Mouse (Mus musculus) neutrophil, adult 83 days (primary cell): ENCODE results near the gene Itpkc. TPM values are rescaled to one million over a fixed set of nuclear protein-coding genes. Genes with fewer than 3 reads are reported as not detected.

Source experiments
- total RNA-seq, 2 experiments: library from RNA; stranded (reverse); gene quantifications; one replicate each; pipeline ENCODE4 v1.2.4; 2023

Gene Itpkc
- 1 to 10 TPM; 8.4 to 8.9 TPM for total RNA-seq

DNA sequence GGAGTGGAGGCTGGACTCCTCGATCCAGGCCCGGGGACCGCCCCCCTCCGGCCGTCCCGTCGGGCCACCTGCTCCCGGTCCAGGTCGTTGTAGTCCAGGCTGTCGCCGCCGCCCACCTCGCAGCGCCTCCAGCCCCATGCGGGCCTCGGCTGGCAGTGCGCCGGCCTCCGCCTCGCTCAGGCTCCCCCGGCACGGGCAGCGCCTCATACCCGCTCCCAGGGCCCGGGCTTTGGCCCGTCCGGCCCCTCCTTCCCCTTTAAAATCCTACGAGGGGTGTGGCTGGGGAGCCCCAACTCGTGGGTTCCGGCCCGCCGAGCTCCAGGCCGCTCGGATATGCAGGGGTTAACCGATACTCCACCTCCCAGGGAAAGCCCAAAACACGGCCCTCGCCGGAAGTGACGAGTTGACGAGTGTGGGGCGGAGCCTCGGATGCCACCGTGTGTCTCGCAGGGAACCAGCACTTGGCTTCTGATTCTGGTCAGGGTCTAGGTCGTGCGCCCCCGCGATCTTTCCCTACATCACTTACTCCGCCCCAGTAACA, at the start of gene Itpkc:
Itpkc (minus strand) TSS at position 381 of the 541 bp plus-strand sequence.

GRCm38 (mm10) chr7:27258205-27258899, 29.9 kb upstream of the Itpkc start, which contains the start of gene Numbl:
Gene Numbl, plus strand, starts transcription at chr7:27258433.

DNA sequence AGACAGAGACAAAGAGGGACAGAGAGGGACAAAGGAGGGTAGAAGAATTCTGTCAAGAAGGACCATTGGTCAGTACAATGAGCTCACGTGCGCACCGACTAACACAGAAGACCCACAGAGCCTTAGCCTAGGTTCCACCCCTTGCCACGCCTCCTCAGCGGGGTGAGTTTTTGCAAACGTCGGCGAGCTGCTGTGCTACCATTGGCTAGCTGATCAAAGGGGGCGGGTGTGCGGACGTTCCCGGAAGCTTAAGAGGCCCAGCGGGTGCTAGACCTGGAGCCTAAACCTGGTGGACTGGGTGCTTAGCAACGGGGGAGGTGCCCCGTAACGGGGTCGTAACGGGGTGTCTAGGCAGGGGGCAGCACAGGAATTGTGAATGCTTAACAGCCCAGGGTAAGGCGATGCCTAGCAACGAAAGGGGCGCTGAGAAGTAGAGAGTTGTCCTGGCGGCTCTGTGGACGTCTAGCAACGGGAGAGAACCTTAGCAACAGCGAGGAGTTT, 4.4 kb upstream of the Itpkc start, which contains the start of gene Coq8b:
Coq8b (plus strand) TSS at position 243 of the 501 bp plus-strand sequence.

DNA sequence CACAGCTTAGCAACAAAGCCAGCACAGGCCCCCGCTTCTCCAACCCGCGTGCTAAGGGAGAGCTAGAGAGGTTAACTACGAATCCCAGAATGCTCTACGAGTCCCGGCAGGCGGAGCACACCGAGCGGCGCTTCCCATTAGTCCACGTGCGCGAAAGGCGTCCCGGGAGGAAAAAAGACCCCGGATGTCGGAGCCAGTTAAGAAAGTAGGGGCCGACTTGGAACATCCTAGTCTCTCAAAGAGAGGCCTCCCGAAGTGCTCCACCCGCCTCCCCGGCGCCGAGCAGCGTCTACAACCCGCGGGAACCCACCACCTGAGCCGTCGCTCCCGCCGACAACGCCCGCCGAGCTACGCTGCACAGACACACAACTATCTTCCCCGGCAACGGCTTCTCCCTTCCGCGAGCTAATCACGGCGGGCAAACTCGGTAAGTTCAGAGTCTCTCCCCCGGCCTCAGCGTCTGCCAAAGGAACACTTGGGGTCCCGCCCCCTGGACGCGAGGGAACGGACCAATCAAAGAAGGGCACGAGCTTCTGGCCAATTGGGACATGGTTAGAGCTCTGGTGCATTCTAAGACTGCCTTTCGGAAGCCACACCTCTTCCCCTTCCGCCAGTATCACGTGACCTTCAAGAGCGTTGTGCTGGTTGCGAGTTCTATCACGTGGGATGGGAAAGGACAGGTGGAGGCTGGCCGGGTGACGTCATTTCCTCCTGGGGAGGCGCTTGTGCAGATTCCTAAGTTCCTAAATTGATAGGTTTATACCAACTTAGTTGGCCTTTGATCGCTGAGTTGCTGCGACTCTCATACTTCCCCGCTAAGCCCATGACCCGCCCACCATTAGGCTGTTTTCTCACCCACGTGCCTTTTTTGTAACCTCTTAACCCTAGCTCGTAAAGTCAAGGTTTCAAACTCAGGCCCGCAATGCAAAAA, 32.5 kb downstream of the Itpkc start, which contains the start of the genes BC024978 and Snrpa:
BC024978 (plus strand) TSS at position 101 of the 931 bp plus-strand sequence.
Snrpa (minus strand) TSS at position 591 of the 931 bp plus-strand sequence.

DNA sequence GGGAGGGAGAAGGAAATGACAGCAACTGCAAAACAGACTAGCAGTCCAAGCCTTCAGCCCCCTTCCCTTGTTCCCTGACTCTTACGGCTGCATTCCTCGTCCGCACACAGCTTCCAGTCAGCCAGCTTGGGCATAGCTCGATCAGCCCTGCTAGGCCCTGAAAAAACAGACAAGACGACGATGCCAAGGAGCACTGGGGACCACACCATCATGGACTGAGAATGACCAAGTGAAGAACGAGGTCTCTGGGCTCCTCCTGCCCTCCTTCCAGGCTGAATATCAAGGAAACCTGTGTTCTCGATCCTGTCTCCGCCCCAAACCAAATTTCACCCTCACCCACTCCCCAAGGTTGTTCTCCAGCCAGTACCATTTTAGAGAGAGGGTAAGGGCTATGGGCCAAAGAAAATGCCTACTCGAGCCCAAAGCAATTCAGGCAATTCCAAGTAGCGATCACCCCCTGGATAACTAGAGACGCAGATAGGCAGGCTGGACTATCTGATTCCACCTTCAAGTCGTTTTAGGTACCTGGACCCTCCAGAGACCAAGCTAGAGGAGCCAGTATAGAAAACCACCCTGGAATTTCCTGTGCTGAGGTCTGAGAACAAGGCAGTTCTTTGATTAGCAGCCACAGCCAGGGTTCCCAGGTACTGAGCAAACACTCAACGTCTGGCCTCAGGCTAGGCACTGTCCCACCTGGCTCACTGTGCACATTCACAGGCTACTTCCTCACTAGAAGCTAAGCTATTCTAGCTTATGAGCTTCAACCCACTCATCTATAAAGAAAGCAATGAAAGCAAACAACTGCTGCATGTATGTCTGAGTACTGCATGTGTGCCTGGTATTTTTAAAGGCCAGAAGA, 47.4 kb downstream of the Itpkc start, which contains the start of the genes Gm21983 and Mia:
Gm21983 (minus strand) TSS at position 250 of the 859 bp plus-strand sequence.
Mia (minus strand) TSS at position 321 of the 859 bp plus-strand sequence.

DNA sequence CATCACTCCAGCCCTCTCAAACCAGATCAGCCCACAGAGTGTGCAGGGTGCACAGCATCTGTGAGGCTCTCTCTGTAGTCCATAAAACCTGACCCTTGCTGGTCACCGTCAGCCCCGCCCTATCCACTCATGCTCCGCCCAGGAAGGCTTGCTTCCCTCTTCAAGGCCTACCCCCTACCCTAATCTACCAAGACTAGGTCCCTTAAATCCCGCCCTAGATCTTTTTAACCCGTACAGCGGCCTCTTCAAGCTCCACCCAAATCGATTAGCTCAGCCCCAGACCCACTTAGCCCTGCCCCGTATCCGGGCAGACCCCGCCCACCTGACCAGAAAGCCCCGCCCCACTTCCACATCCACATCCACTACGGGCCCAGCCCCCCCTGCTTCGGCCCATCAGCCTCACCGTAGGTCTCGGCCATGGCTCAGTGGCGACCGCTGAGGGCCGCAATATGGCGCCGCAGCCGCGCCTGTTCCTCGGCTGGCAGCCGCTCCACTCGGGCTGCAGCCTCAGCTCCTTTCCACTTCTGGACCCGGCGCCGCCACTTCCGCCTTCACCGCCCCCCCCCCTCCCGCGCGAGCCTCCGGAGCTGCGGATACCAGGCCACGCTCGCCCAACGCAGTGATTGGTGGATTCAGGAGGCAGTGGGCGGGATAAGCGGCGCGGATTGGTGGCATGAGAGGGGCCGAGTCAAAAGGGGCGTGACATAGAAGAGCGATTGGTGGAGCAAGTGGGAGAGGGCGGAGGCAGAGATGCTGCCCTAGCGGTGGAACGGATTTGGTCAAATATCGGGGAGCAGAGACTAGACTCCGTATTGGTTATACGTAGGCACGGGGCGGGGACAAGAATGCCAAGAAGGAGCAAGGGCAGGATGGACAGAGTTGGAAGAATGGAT, 49.9 kb downstream of the Itpkc start, which contains the start of gene Rab4b:
Rab4b (minus strand) TSS at position 573 of the 893 bp plus-strand sequence.

GRCm38 (mm10) chr7:27166614-27167474, 61.6 kb downstream of the Itpkc start, which contains the start of gene Egln2:
Gene Egln2, minus strand, starts transcription at chr7:27166802.

Other genes starting within 250 kb of the Itpkc start
- not detected for gene Cyp2a12, start 199.6 kb downstream of the Itpkc start, total RNA-seq
- not detected for gene Cyp2f2, start 108.8 kb downstream of the Itpkc start, total RNA-seq
- gene Cyp2t4, start 74.9 kb downstream of the Itpkc start, total RNA-seq: not detected
- gene Egln2, start 61.9 kb downstream of the Itpkc start, total RNA-seq: 10 to 100 TPM; 37.6 to 41.4 TPM
- gene Rab4b, start 49.8 kb downstream of the Itpkc start, total RNA-seq: 10 to 100 TPM; 84.6 to 99.7 TPM
- gene Gm21983, start 47.6 kb downstream of the Itpkc start, total RNA-seq: not detected
- not detected for gene Mia, start 47.5 kb downstream of the Itpkc start, total RNA-seq
- 1 to 10 TPM; 3.6 to 3.9 TPM for gene BC024978, start 32.9 kb downstream of the Itpkc start, total RNA-seq
- 10 to 100 TPM; 50.6 to 55.7 TPM for gene Snrpa, start 32.4 kb downstream of the Itpkc start, total RNA-seq
- gene Coq8b, start 4.4 kb upstream of the Itpkc start, total RNA-seq: 10 to 100 TPM; 17.5 to 19.2 TPM
- gene Numbl, start 29.8 kb upstream of the Itpkc start, total RNA-seq: 1 to 10 TPM; 3.7 to 3.9 TPM
- gene Ltbp4, start 109.0 kb upstream of the Itpkc start, total RNA-seq: under 1 TPM in 1 of 2 experiments, not detected in 1; 0.53 TPM
- 10 to 100 TPM; 97.3 to 98.6 TPM for gene Shkbp1, start 127.4 kb upstream of the Itpkc start, total RNA-seq
- gene Gm20479, start 128.8 kb upstream of the Itpkc start, total RNA-seq: 10 to 100 TPM in 1 of 2 experiments, 1 to 10 TPM in 1; 4.6 to 10.3 TPM
- under 1 TPM; 0.11 to 0.61 TPM for gene Sptbn4, start 219.0 kb upstream of the Itpkc start, total RNA-seq
- gene Blvrb, start 219.3 kb upstream of the Itpkc start, total RNA-seq: 10 to 100 TPM; 58.1 to 91.3 TPM
- 10 to 100 TPM; 21.8 to 24.6 TPM for gene Sertad3, start 245.1 kb upstream of the Itpkc start, total RNA-seq